Mouse (Mus musculus): ENCODE measurements around the gene Sos1.
A peak's percentile ranks its signal among the peaks of the same experiment; 100 is the strongest.
"Not testable (repeated sequence)": the region's sequence is repeated elsewhere in the genome, so short reads cannot be mapped to it uniquely, and the experiment has no call there.

The Sos1 gene

DNA sequence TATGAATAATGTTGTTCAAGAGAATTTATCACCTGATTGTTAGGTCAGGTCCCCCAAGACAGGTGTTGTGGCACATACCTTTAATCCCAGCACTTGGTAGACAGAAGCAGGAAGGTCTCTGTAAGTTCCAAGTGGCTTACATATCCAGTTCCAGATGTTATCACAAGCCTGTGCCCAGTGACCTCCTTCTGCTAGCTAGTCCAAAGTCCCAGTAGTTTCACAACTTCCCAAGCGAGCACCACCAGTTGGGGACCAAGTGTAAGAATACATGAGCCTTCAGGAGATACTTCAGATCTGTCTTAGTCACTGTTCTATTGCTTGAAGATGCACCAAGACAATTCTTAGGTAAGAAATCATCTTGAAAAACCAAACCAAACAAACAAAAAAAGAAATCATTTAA lies 13.6 kb upstream of the Sos1 start:
- no peak for DNase-seq (ENCODE audit: low spot score)

DNA sequence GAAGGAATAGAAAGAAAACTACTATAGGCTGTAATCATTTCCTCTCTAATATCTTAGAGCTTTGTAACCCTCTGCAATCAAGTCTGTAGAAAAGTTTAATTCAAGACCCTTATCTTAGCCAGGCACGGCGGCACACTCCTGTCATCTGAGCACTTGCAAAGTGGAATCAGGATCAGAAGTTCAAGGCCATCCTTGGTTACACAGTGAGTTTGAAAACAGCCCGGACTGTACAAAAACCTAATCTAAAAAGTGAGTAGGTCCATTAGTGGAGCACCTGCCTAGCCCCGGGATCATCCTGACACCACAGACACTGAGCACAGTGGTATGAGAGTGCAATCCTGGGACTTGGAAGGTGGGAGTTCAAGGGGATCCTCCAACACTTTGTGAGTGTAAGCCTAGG lies 12.6 kb upstream of the Sos1 start:
- no peak for DNase-seq (ENCODE audit: low spot score)

DNA sequence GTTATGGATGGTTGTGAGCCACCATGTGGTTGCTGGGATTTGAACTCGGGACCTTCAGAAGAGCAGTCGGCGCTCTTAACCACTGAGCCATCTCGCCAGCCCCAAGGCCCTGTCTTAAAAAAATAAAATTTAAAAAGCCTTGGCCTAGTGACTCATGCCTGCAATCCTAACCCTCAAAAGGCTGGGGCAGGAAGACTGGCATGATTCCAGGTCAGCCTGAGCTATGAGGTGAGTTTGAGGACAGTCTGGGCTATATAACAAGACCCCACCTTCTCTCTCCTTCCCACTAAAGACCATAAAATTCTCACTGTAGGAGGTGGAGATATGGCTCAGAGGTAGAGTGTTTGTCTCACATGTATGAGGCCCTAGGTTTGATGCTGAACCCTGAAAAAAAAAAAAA lies 12.0 kb upstream of the Sos1 start:
- no peak for DNase-seq (ENCODE audit: low spot score)

DNA sequence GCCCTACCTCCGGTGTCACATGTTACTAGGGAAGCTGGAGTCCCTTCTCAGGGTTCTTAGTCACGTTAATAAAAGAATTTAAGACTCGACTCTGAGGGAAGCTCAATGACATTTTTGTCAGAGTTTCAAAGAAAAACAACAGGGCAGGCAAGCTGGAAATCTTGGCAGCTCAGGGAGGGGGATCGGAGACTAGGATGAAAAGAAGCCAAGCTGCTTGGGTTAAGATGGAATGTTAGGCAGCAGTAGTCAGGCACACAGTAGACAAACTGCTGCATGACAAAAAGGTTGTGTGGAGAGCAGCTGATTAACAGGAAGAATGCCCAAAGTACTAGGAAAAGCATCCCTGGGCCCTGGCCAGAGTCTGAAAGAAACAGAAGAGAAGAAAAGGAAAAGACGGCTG lies 9.9 kb upstream of the Sos1 start:
- no peak for DNase-seq (ENCODE audit: low spot score)

DNA sequence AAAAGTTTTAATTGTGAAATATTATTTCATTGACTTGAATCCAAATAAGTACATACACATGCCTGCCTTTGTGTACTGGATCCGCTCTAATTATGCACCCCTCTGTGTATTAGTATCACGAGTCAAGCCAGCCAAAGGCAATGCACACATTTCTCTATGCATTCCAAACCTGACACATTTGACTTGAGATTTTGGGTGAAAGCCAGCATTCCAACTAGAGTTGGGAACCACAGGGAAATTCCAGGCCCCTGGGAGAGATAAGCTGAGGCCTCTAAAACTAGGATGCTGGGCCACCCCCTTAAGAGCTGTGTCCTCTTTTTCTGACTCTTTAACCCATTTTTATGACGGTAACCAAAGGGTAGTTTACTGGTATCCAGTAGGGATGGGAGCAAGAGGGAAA lies 8.7 kb upstream of the Sos1 start:
- no peak for DNase-seq (ENCODE audit: low spot score)

DNA sequence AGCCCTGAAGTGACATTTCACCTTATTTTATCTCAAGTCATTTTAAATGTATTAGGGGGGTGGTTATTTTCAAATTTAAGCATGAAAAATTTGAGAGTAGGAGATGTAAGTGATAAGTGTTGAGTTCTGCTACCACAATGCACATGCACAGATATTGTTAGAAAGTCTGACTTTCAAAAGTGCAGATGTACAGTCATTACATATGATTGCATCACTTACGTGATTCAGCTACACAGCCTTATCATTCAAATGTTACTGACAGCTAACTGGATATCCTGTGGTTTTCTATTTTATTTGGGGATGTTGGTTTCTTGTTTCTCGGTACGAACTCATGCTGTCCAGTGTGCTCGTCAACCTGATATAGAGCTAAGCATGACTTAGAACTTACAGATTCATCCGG lies 4.9 kb upstream of the Sos1 start:
- DNase-seq (ENCODE audit: low spot score): no peak

DNA sequence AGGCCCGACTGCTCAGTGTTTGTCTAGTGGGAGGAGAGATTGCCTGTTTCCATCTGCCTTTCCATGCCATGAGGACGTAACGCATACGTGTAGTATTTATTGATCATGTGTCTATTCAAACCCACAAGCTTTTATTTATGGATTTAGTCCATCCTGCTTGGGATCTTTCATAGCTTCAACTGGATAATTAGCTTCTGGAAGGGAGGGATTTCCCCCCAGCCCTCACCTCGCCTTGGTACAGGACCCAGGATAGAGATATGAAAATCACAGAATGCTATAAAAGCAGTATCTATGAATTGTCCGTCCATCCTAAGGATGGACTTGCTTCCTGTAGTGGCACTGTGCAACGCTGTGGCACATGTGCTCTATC lies 587 bp upstream of the Sos1 start:
- no peak for DNase-seq (ENCODE audit: low spot score)

DNA sequence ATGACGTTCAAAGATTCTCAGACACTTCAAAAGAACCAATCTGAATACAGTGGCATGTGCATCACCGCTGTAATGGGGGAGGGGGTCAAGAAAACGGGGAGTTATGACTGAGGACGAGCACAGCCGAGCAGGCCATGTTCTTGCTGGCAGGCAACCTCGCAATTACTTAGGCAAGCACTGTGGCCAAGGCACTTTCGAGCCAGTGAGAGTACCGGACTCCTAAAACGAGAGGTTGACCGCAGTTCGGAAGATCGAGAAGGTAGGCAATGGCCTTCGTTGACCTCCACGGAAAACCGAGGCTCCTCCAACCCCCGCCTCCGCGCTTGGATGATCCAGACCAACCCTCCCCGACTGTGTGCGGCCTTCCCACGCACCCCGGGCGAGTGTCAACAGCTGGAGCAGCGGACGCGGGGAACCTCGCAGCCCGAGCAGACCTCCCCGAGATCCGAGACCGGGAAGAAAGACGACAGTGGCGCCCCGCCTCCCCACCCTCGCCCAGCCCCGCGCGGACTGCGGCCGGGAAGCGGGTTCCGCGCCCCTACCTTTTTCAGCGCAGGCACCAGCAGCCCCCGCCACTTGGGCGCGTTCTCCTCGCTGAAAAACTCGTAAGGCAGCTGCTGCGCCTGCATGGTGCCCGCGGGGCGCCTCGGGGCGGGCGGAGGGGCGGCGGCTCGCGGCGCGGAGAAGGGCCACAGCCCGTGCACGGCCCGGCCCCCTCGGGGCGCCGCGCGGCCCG lies 790 bp downstream of the Sos1 start:
- DNase-seq (ENCODE audit: low spot score): peak; percentile 55

DNA sequence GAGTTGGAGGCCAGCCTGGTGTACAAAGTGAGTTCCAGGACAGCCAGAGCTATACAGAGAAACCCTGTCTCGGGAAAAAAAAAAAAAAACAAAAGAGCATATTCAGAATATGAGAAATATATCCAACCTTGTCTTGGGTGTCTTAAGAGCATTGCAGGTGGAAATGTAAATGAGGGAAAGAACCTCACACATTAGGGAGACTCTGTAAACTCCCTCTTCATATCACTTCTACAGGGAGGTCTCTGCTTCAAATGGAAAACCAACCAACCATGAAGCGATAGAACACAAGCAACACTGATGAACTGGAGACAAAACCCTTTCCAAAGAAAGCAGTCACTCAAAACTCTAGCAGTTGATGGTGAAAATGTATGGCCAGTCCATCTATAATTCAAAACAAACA lies 2.6 kb downstream of the Sos1 start:
- DNase-seq (ENCODE audit: low spot score): no peak

DNA sequence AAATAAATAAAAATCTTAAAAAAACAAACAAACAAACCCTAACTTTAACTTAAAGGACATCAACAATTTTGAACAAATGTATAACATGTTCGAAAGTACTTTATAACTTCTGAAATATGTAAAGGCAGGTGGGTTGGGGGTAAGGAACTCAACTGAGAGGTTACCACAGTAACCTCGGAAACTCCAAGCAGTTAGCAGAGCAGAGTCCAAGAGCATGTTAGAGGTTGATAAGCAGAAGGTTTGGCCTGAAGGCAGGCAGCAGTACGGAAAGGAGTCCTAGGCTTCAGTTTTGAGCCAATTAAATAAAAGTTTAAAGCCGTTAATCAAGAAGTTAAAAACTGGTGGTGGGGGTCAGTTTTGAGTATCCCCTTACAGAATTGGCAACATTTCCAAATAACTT lies 3.8 kb downstream of the Sos1 start:
- DNase-seq (ENCODE audit: low spot score): no peak

DNA sequence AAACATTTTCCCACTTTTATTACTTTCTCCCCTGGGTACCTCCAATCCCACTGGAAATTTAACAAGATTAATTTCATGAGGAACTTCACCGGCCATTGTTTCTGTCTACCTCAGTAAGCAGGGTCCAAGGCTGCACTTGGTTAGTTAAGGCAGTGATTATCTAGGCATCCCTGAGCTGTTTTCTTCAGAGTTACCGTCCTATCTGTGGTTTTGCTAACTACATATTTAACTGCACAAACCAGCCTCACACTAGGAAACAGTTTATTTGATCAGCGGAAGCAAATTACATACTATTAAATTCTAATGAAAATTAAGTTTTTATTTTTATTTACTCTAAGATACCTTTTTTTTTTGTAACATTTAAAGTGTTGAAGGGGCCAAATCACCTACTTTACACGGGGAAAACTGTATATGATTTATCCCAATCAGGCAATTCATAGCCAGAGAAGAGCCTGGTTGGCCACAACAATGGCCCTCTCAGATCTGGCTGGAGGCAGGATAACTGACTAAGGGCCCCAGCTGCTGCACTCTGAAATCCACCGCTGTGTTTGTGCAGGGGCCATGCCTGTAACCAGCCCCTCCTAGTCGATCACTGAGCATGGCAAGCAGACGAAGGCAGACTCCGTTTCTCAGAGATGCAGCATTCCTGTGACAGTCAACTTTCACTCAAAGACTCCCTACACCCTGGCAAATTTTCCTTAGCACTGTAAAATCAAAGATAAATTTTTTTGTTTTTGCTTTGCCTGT lies 9.0 kb downstream of the Sos1 start:
- no peak for DNase-seq (ENCODE audit: low spot score)

DNA sequence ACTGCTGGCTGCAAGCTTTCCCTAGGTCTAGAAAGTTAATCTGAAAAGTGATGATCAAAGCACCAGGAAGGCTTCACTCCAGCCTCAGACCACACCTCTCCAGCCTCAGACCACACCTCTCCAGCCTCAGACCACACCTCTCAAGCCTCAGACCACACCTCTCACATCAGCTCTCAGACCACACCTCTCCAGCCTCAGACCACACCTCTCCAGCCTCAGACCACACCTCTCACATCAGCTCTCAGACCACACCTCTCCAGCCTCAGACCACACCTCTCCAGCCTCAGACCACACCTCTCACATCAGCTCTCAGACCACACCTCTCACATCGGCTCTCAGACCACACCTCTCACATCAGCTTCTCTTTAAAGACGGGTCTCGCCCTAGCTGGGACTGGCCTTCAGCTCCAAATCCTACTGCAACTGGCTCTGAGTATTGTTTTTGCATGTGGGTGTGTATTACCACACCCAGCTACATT lies 11.8 kb downstream of the Sos1 start:
- not testable (repeated sequence) for DNase-seq (ENCODE audit: low spot score)

DNA sequence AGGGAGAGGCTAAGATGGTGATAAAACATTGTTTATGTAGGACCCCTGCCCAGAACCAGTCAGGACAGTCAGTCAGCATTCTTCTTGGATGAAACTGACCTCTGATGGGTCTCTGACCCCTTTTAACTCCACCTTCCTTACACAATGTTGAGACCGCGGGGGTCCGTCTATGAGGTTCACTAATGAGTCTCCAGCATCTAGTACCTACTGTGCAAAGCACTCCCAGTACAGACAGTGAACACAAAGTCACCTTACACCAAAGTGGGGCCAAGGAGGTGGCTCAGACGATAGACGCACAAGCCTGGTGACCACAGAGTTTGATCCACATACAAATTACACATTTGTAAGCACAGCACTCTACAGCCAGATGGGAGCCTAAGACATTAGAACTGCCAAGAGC lies 20.0 kb downstream of the Sos1 start:
- DNase-seq (ENCODE audit: low spot score): no peak

DNA sequence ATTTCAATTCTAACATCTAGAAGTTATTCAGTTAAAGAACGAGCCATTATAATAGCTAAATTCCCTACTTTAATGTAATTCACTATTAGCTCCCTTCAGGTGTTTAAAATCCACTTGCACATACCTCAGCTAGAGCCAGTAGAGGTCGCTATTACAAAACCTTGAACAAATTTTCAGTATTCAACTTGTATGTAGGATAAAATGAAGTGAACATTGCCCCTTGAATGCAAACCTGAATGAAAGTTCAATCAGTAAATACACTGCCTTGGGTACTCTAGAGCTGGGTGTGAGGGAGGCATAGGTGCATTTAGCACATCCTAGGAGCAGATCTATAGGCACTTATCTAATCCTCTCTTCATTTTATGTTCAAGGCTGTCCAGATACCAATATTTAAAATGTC lies 24.6 kb downstream of the Sos1 start:
- peak; percentile 25 for DNase-seq (ENCODE audit: low spot score)

DNA sequence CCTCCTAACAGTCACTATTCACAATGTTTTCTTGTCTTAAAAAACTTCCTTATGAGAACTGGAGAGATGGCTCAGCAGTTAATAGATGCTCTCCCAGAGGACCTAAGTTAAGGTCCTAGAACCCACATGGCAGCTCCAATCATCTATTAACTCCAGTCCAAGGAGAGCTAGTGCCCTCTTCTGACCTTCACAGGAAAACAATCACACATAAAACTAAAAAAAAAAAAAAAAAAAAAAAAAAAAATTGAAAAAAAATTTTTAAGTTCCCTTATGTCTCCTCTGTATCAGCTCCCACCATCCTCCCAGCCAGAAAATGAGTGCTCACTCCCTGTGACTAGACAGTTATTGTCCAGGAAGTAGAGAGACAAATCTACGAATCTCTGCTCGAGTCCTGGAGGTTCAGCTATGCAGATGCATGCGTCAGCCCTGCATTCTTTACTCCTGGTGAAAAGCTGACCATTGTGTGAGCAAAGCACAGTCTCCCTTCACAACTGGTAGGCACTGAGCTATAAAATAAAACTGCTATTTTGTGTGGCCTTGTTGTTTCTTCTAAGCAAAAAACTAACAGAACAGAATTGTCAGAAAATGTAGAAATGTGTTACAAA lies 29.7 kb downstream of the Sos1 start:
- DNase-seq (ENCODE audit: low spot score): no peak

DNA sequence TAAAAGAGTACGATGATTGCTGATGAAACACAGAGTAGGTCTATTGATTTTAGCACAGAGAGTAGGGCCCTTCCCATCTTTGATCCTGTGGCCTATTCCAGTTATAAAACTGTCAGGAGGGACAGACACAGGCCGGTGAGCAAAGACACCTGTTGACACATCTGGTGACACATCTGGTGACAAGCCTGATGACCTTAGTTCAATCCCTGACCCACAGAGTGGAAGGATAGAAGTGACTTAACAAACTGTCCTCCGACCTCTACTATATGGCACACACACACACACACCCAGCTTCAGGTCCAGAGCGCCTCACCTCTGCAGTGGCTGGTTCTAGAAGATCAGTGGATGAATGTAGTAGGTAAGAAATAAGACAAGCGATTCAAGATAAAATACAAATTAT lies 33.8 kb downstream of the Sos1 start:
- DNase-seq (ENCODE audit: low spot score): no peak

DNA sequence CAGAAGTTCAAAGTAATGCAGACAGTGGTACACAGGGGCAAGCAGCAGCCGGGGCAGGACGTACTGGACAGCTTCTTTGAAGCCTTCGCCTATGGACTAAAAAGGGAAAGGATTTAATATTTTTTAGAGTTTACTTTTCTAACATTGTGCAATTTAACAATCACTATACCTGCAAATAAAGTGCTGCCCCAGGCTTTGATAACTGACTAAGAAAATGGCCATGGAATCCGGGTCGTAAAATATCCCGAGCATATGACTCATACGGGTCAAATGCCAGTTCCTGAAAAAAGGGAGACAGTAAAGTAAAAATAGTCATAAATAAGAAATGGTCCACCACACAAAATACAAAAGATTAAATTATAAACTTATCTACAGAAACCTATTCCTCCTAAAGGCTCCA lies 34.8 kb downstream of the Sos1 start:
- no peak for DNase-seq (ENCODE audit: low spot score)

DNA sequence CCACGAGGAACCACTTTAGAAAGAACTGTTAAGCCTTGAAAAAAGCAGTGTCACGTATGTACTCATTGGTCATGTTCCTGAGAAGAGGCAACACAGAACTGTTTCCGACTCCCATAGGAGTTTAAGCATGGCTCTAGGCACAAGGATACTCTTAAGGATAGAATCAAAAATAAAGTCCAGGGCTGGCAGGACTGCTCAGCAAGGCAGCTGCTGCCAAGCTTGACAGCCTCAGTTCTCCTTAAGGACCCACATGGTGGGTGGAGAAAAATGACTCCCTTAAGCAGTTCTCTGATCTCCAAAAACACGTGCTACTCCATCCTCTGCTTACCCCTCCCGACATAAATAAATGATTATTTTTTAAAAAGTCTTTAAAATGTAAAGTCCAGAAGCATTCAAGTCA lies 44.6 kb downstream of the Sos1 start:
- DNase-seq (ENCODE audit: low spot score): no peak

DNA sequence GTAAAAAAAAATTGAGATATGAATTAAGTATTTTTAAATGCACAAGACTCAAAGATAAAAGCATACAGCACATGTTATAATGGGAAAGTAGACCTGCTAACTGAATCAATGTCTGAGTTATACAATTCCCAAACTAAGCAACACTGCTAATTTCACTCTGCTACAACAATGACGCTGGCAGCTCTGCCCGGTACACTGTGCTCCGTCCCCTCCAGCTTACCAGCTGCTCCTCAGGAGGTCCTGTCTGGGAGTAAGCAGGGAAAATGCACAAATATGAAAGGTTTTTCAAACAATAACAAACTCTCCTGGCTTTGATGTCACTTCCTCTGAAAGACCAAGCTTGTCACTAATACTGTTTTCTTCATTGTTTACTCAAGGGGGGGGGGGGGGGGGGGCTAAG lies 45.8 kb downstream of the Sos1 start:
- DNase-seq (ENCODE audit: low spot score): no peak

DNA sequence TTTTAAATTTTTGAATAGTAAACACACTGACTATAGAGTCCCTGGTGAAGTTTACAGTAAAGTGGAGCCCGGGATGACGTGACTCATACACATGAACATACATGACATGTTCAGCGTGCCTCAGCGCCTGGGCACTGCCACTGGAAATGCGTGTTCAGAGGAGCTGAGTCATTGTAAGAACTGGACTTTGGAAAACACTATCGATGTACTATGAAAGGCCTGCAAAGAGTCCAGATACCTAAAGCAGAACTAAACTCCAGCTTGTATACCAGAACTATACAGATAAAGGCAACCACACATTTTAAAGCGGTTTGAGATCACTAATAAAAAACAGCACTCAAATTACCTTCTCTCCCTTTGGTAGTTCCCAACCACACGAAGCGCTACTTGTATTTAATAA lies 48.3 kb downstream of the Sos1 start:
- no peak for DNase-seq (ENCODE audit: low spot score)

DNA sequence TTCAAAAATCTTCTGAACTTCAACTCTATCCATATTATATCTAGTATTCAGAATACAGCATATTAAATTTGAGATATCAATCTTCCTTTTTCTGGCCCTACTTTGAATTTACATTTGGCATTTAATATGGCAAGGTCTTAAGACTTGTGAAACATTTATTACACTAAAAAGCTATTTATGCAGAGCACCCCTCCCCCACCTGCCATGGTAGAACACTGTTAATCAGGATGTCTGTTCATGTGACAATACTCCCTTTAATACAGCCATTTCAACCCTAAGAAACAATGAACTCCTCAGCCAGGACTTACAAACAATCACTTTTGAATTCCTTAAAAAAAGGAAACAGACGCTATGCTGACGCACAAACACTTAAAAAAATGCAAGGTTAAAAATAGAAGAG lies 52.3 kb downstream of the Sos1 start:
- no peak for DNase-seq (ENCODE audit: low spot score)

DNA sequence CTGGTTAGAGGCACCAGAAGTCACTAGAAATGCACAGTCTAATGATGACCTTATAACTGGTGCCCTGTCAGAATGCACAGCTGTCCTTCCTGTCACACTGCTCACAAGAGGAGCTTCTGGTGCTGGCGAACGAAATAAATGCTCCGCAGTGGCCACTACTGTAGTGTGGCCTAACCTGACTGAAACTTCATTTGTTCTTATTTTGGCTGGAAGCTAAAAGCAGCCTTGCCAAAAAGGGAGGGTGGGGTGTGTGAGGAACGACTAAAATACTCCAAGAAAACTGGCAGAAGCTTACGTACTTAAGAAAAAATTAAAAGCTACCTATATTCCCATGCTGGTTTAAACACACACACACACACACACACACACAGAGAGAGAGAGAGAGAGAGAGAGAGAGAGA lies 53.4 kb downstream of the Sos1 start:
- DNase-seq (ENCODE audit: low spot score): no peak

DNA sequence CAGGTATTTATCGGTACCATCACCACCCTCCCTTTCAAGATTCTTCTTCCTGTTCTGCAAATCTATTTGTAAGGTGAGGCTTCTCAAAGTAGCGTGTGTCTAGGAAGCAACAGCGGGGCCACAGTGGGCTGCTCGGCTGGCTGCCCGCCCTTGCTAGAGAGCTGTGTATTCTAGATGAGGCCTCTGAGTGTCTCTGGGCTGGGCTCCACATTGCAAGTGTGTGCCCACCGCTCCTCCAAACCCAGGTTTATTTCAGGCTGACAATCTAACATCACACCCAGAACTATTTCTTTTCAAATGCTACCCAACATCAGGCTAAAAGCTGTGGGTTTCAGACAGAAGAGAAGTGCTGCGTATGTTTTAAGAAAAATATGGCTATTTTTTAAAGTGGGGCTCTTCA lies 54.1 kb downstream of the Sos1 start:
- DNase-seq (ENCODE audit: low spot score): no peak

DNA sequence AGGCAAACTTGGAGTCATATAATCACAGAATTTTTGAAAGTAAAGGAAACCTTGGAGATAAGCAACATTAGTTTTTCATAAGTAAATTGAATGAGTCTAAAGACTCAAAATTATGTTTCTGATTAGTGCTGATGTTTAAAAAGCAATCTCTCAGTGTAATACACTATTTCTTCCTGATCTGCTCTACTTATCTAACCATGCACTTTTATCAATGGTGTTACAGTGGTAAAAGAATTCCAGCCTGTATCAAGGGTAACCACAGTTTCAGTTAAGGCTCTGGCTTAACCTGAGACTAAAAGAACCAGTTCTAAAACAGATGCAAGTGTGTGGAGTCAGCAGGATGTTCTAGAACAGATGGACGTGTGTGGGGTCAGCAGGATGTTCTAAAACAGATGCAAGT lies 59.3 kb downstream of the Sos1 start:
- no peak for DNase-seq (ENCODE audit: low spot score)

Data from ovary, postnatal 14 days (tissue).